Mouse (Mus musculus): Measurements from ENCODE around the gene Syk. TPM values are rescaled to one million over a fixed set of nuclear protein-coding genes. Genes with fewer than 3 reads are reported as not detected.
A peak's percentile ranks its signal among the peaks of the same experiment; 100 is the strongest.

Gene Syk
- polyA plus RNA-seq (2015; fragmentation: Nextera tagmentation; extraction: Ambion mirVana): 3.3 and 3.6 TPM in 2 replicates

DNA sequence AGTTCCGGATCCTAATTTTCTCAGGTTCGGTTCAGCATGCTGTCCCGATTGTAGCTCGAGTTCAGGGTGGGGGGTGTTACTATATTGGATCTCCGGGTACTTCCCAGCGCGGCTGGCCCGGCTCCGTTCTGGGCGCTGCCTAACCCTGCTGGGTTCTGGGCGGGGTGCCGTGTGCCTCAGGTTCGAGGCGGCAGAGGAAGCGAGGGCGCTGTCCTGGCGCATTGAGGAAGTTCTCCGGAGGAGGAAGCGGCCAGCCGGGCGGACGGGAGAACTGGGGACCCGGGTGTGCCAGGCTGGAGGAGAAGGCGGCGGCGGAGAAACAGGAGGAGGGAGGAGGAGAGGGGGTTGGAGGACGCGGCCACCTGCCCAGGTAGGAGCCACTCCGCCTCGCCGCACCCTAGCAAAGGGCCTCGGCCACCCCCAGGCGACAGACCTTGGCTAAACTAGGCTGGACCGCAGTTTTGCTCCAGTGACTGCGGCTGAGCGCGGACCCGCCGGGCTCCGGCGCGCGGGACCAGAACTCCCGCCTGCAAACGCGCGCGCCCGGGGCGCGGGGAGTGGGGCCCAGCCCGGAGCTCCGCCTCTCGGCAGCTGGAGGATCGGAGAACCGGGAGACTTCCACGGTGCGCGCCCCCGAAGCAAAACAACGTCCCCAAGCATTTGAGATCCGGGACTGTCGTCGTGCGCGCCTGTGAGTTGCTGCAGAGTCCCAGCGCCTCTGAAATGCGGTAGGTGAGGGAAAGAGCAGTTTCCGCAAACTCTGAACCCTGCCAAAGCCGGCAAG is at the start of gene Syk:
Syk (plus strand) TSS at position 296 of the 784 bp plus-strand sequence.
- ATAC-seq: peak; percentile 92
- H3K36me3 ChIP-seq: no peaks in the 10 kb centered on the region
- H3K4me2 ChIP-seq (replicated peaks): peak within 1 kb of the TSS; percentile 93
- peak within 1 kb of the TSS; percentile 73 for H3K9ac ChIP-seq
- no peaks in the 10 kb centered on the region for H3K9me3 ChIP-seq
- WGBS: under 1% methylated on average over 70 of the region's 70 CpGs
- peaks cover 3% of the 10 kb centered on the region for H3K27me3 ChIP-seq (replicated peaks)
- 0 out of 2 replicates have a peak, but pooled peaks cover 2% of the 10 kb centered on the region for H3K4me1 ChIP-seq (replicated peaks)
- H3K27ac ChIP-seq: peak within 1 kb of the TSS; percentile 51
- peak within 1 kb of the TSS; percentile 66 for H3K4me3 ChIP-seq (replicated peaks)

DNA sequence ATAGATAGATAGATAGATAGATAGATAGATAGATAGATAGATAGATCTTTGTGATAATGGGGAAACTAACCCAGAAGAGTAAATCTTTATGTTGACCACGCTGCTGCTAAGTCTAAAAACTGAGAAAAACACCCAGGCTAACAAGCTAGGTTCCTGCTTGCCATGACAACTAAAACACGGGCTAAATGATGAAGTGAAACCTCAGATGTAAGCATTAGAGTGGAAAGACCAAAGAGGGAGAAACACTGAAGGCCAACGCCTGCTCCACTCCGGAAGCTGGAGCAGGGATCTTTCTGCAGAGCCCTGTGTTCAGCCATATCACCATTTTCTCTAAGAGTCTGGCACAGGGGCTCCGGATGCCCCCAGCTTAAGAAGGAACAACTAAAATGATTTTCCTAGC is 49.3 kb upstream of the Syk start:
- H3K4me2 ChIP-seq (replicated peaks): no peak overlapping the region
- H3K27me3 ChIP-seq (replicated peaks): peaks cover 14% of the 10 kb centered on the region
- WGBS: 86% methylated on average over 5 of the region's 5 CpGs
- no peak overlapping the region for H3K9ac ChIP-seq
- no peak overlapping the region for H3K27ac ChIP-seq
- ATAC-seq: no peak
- no peaks in the 10 kb centered on the region for H3K9me3 ChIP-seq
- H3K4me3 ChIP-seq (replicated peaks): no peak overlapping the region
- H3K4me1 ChIP-seq (replicated peaks): 0 out of 2 replicates have a peak, but pooled peaks cover 3% of the 10 kb centered on the region
- no peaks in the 10 kb centered on the region for H3K36me3 ChIP-seq

DNA sequence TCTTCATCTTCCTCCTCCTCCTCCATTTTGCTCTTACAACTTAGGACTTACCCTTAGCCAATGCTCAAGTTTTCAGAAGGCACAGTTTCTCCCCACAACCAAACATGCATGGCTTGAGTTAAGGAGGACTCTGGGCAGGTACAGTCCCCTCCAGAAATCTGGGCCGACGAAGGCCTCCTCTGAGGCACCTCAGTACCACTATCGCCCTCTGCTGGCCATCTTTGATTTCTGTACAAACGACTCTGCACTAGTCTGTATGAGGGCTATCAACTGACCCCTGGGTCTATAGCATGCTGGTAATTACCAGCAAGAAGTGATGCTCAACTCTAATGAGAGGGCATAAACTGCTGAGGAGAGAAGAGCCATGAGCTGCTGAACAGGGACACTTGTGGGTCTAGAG is 47.4 kb upstream of the Syk start:
- H3K27ac ChIP-seq: no peak overlapping the region
- no peak overlapping the region for H3K4me3 ChIP-seq (replicated peaks)
- H3K36me3 ChIP-seq: no peaks in the 10 kb centered on the region
- no peak overlapping the region for H3K9ac ChIP-seq
- no peak overlapping the region for H3K4me2 ChIP-seq (replicated peaks)
- ATAC-seq: 0 out of 2 replicates have a peak, but pooled peaks have one; percentile 34
- no peaks in the 10 kb centered on the region for H3K9me3 ChIP-seq
- H3K4me1 ChIP-seq (replicated peaks): no peaks in the 10 kb centered on the region
- no peaks in the 10 kb centered on the region for H3K27me3 ChIP-seq (replicated peaks)
- WGBS: 4% methylated on average over 4 of the region's 4 CpGs

- H3K27ac ChIP-seq: no peak overlapping the region
- no peak overlapping the region for H3K4me3 ChIP-seq (replicated peaks)
- WGBS: 90% methylated on average over 26 of the region's 26 CpGs
- no peaks in the 10 kb centered on the region for H3K9me3 ChIP-seq
- H3K4me1 ChIP-seq (replicated peaks): no peaks in the 10 kb centered on the region
- no peak overlapping the region for H3K4me2 ChIP-seq (replicated peaks)
- ATAC-seq: no peak
- no peaks in the 10 kb centered on the region for H3K36me3 ChIP-seq
- no peaks in the 10 kb centered on the region for H3K27me3 ChIP-seq (replicated peaks)
- no peak overlapping the region for H3K9ac ChIP-seq
These were observed 45.0 kb upstream of the Syk start for GRCm38 (mm10) chr13:52537754-52538587.

GRCm38 (mm10) chr13:52538588-52539116 is 44.3 kb upstream of the Syk start:
- 87% methylated on average over 9 of the region's 9 CpGs for WGBS
- Histone ChIP-seq H3K27ac (no peak overlapping the region), H3K4me2 (replicated peaks) (no peak overlapping the region), H3K4me3 (replicated peaks) (no peak overlapping the region), H3K27me3 (replicated peaks) (no peaks in the 10 kb centered on the region), H3K9me3 (no peaks in the 10 kb centered on the region), H3K9ac (no peak overlapping the region), H3K4me1 (replicated peaks) (no peaks in the 10 kb centered on the region), H3K36me3 (no peaks in the 10 kb centered on the region)
- ATAC-seq: no peak

DNA sequence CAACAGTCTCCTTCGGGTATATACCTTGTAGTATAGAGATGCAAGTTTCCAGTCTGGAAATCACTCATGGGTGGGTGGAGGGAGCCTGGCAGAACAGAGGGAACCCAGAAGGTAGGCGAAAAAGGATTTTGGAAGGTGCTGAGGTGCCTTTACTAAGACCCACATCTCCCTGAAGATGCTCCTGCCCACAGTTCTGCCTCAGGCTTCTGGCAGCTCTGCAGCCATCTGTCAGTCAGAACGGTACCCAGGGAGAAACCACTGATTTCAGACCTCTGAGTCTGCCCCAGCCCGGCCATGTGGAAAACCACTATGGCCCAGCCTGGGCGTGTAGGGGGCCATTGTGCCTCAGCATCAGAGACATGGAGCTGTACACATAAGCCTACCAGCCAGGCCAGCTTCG is 43.5 kb upstream of the Syk start:
- Histone ChIP-seq H3K27ac (no peak overlapping the region), H3K9ac (no peak overlapping the region), H3K4me1 (replicated peaks) (no peaks in the 10 kb centered on the region), H3K4me3 (replicated peaks) (no peak overlapping the region), H3K9me3 (no peaks in the 10 kb centered on the region), H3K27me3 (replicated peaks) (no peaks in the 10 kb centered on the region), H3K4me2 (replicated peaks) (no peak overlapping the region), H3K36me3 (no peaks in the 10 kb centered on the region)
- ATAC-seq: no peak
- WGBS: 82% methylated on average over 6 of the region's 6 CpGs

- no peak for ATAC-seq
- Histone ChIP-seq H3K4me3 (replicated peaks) (no peak overlapping the region), H3K4me1 (replicated peaks) (no peaks in the 10 kb centered on the region), H3K9ac (no peak overlapping the region), H3K27ac (no peak overlapping the region), H3K36me3 (no peaks in the 10 kb centered on the region), H3K9me3 (no peaks in the 10 kb centered on the region), H3K4me2 (replicated peaks) (no peak overlapping the region), H3K27me3 (replicated peaks) (no peaks in the 10 kb centered on the region)
- 79% methylated on average over 5 of the region's 5 CpGs for WGBS
These were observed 41.5 kb upstream of the Syk start for GRCm38 (mm10) chr13:52541385-52542035.

- H3K4me2 ChIP-seq (replicated peaks): no peak overlapping the region
- H3K4me3 ChIP-seq (replicated peaks): no peak overlapping the region
- ATAC-seq: no peak
- no peak overlapping the region for H3K9ac ChIP-seq
- 75% methylated on average over 8 of the region's 8 CpGs for WGBS
- no peak overlapping the region for H3K27ac ChIP-seq
- no peaks in the 10 kb centered on the region for H3K4me1 ChIP-seq (replicated peaks)
- no peaks in the 10 kb centered on the region for H3K27me3 ChIP-seq (replicated peaks)
- no peaks in the 10 kb centered on the region for H3K9me3 ChIP-seq
- no peaks in the 10 kb centered on the region for H3K36me3 ChIP-seq
These were observed 40.9 kb upstream of the Syk start for GRCm38 (mm10) chr13:52542036-52542526.

DNA sequence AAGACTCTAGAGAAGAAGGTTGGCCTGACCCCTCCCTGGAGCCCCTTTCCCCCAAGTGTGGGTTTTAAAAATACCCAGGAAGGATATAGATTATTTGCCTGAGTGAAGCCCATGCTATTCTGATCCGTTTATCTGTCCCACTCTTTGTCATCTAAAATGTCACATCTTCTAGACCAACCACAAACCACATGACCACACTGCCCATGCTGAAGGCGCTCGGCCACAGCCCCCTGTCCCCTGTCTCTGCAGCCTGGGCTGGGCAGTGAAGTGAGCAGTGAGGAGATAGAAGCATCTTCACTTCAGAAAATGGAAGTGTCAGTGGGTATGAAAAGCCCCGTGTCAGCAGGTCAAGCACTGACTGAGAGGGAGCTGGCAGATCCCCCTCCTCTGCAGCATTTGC is 40.3 kb upstream of the Syk start:
- ATAC-seq: no peak
- H3K36me3 ChIP-seq: no peaks in the 10 kb centered on the region
- no peaks in the 10 kb centered on the region for H3K4me1 ChIP-seq (replicated peaks)
- no peaks in the 10 kb centered on the region for H3K27me3 ChIP-seq (replicated peaks)
- no peak overlapping the region for H3K9ac ChIP-seq
- 67% methylated on average over 4 of the region's 4 CpGs for WGBS
- H3K9me3 ChIP-seq: no peaks in the 10 kb centered on the region
- no peak overlapping the region for H3K4me3 ChIP-seq (replicated peaks)
- no peak overlapping the region for H3K27ac ChIP-seq
- no peak overlapping the region for H3K4me2 ChIP-seq (replicated peaks)

DNA sequence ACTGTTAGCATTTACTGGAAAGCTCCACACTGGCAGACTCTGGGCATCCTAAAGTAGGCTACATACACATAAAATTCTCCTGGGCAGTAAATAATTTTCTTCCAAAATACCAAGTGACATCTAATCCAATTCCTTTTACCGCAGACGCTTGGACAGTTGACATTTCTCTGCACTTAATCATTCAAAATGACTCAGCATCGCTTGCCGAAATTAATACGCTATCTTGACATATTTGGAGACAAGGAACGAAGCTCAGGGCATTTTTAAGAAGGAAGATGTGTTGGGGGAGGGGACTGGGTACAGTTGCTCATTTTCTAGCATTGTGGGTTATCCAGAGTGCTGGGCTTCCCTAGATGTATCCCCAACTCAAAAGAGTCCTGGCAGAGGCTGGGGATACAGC is 36.7 kb upstream of the Syk start:
- Histone ChIP-seq H3K4me1 (replicated peaks) (no peaks in the 10 kb centered on the region), H3K27me3 (replicated peaks) (no peaks in the 10 kb centered on the region), H3K9me3 (no peaks in the 10 kb centered on the region), H3K36me3 (no peaks in the 10 kb centered on the region), H3K4me2 (replicated peaks) (no peak overlapping the region), H3K27ac (no peak overlapping the region), H3K4me3 (replicated peaks) (no peak overlapping the region), H3K9ac (no peak overlapping the region)
- no peak for ATAC-seq
- 74% methylated on average over 6 of the region's 6 CpGs for WGBS

- no peaks in the 10 kb centered on the region for H3K36me3 ChIP-seq
- H3K4me2 ChIP-seq (replicated peaks): no peak overlapping the region
- no peaks in the 10 kb centered on the region for H3K4me1 ChIP-seq (replicated peaks)
- no peak for ATAC-seq
- H3K4me3 ChIP-seq (replicated peaks): no peak overlapping the region
- H3K9me3 ChIP-seq: no peaks in the 10 kb centered on the region
- no peak overlapping the region for H3K27ac ChIP-seq
- whole genome bisulfite sequencing: 73% methylated on average over 5 of the region's 5 CpGs
- H3K27me3 ChIP-seq (replicated peaks): no peaks in the 10 kb centered on the region
- no peak overlapping the region for H3K9ac ChIP-seq
These were observed 32.2 kb upstream of the Syk start for GRCm38 (mm10) chr13:52550690-52551193.

DNA sequence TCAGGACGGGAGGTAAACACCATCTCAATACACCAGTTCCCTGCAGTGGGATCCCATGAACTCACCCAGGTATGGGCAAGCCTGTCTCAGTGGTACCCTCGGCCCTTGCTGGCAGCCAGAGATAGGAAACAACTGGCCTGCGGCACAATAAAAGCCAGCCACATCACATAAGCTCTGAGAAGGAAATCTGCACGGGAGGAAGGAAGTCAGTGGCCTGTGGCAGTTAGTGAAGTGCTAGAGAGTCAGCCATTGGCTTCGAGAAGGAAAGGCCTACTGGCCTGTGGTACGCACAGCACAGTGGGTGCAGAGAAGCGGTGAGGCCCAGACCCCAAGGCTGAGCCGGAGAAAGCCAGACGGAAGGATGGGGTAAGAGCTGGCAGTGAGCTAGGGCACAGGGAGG is 31.7 kb upstream of the Syk start:
- H3K27ac ChIP-seq: no peak overlapping the region
- no peaks in the 10 kb centered on the region for H3K9me3 ChIP-seq
- 81% methylated on average over 9 of the region's 9 CpGs for WGBS
- ATAC-seq: no peak
- no peaks in the 10 kb centered on the region for H3K27me3 ChIP-seq (replicated peaks)
- no peak overlapping the region for H3K4me3 ChIP-seq (replicated peaks)
- no peaks in the 10 kb centered on the region for H3K4me1 ChIP-seq (replicated peaks)
- H3K36me3 ChIP-seq: no peaks in the 10 kb centered on the region
- H3K4me2 ChIP-seq (replicated peaks): no peak overlapping the region
- no peak overlapping the region for H3K9ac ChIP-seq

Data from intestine, embryonic 15.5 days (tissue).